Mouse (Mus musculus) liver, embryonic 14.5 days (tissue): Measurements from ENCODE around the gene Itga1. TPM values are rescaled to one million over a fixed set of nuclear protein-coding genes. Genes with fewer than 3 reads are reported as not detected.

ENCODE experiments used
- ATAC-seq: fragments of 200-750 bp; cut with Nextera tagmentation; 2 replicates; pipeline ENCODE4 v1.8.0; 2017; ENCODE audit warnings: moderate number of reproducible peaks, mild to moderate bottlenecking, moderate library complexity; ENCODE audit not compliant: insufficient read depth
- DNase-seq, 3 experiments: peaks; one replicate each; pipeline ENCODE4 v3.0.0-alpha.2; 2012 to 2013; ENCODE audit warnings: low read depth in 3 of 3, low spot score in 3 of 3
- H3K27ac ChIP-seq: fragments of 300-500 bp; sonication (generic); 2 replicates; pipeline ENCODE4 v1.5.1; 2014; ENCODE audit warnings: moderate library complexity, mild to moderate bottlenecking, control low read depth, inconsistent platforms
- H3K27me3 ChIP-seq: fragments of 300-500 bp; sonication (generic); 2 replicates; pipeline ENCODE4 v1.6.1; 2014; ENCODE audit warnings: mild to moderate bottlenecking, low read length, moderate library complexity; ENCODE audit not compliant: control insufficient read depth, insufficient read depth
- H3K36me3 ChIP-seq: fragments of 300-500 bp; sonication (generic); replicated peaks from 2 replicates; pipeline ENCODE4 v1.6.1; 2014; ENCODE audit warnings: low read depth; ENCODE audit not compliant: control insufficient read depth, insufficient read depth
- H3K4me1 ChIP-seq, 2 experiments: fragments of 200-500 bp in 1 of 2; fragments of 300-500 bp in 1 of 2; sonication (generic) in 1 of 2; replicated peaks; 2 replicates each; pipeline ENCODE4 v1.6.1; 2012 to 2014; ENCODE audit warnings: antibody characterized with exemption in 1 of 2, inconsistent platforms in 1 of 2, low read length in 1 of 2; ENCODE audit not compliant: control insufficient read depth in 2 of 2, insufficient read depth in 2 of 2
- H3K4me2 ChIP-seq: fragments of 300-500 bp; sonication (generic); 2 replicates; pipeline ENCODE4 v1.6.1; 2014; ENCODE audit warnings: low read depth, mild to moderate bottlenecking, control low read depth, moderate library complexity
- H3K4me3 ChIP-seq, 2 experiments: fragments of 200-500 bp in 1 of 2; fragments of 300-500 bp in 1 of 2; sonication (generic) in 1 of 2; 2 replicates each; pipeline ENCODE4 v1.5.1; 2012 to 2014; ENCODE audit warnings: low read depth in 2 of 2, low read length in 2 of 2, mild to moderate bottlenecking in 2 of 2, control low read depth in 1 of 2, inconsistent platforms in 1 of 2, moderate library complexity in 1 of 2; ENCODE audit not compliant: insufficient read depth in 1 of 2
- H3K9ac ChIP-seq: fragments of 300-500 bp; sonication (generic); replicated peaks from 2 replicates; pipeline ENCODE4 v1.6.1; 2014; ENCODE audit warnings: mild to moderate bottlenecking, control low read depth, moderate library complexity
- H3K9me3 ChIP-seq: fragments of 300-500 bp; sonication (generic); 2 replicates; pipeline ENCODE4 v1.6.1; 2016; ENCODE audit warnings: low read length, mixed read lengths; ENCODE audit not compliant: control insufficient read depth
- CTCF ChIP-seq: IDR thresholded peaks from 2 replicates; pipeline ENCODE4 v1.5.1; 2016; ENCODE audit warnings: antibody characterized with exemption, low read depth, control low read depth
- EP300 ChIP-seq: IDR thresholded peaks from 2 replicates; pipeline ENCODE4 v1.6.1; 2016; ENCODE audit warnings: antibody characterized with exemption, low read depth
- WGBS: fragments of 180-500 bp; shearing (Covaris S2); extraction: QIAGEN DNeasy Blood & Tissue Kit; methylation state at CpG from one replicate; pipeline ENCODE4 v1.1.7; 2014; ENCODE audit not compliant: insufficient replicate concordance; 5-methylcytosine and 5-hydroxymethylcytosine counted together
- polyA plus RNA-seq, 2 experiments: library from polyadenylated mRNA; depleted of rRNA in 1 of 2; stranded (reverse) in 1 of 2; unstranded in 1 of 2; fragments of >200 nt; fragmentation: Nextera tagmentation in 1 of 2; extraction: Ambion mirVana in 1 of 2; gene quantifications; 2 replicates each; pipeline versions ENCODE4 v1.2.1 to v1.2.3; 2012 to 2014

Gene Itga1
- polyA plus RNA-seq, 2 experiments: 0.94 to 2.8 TPM

DNA sequence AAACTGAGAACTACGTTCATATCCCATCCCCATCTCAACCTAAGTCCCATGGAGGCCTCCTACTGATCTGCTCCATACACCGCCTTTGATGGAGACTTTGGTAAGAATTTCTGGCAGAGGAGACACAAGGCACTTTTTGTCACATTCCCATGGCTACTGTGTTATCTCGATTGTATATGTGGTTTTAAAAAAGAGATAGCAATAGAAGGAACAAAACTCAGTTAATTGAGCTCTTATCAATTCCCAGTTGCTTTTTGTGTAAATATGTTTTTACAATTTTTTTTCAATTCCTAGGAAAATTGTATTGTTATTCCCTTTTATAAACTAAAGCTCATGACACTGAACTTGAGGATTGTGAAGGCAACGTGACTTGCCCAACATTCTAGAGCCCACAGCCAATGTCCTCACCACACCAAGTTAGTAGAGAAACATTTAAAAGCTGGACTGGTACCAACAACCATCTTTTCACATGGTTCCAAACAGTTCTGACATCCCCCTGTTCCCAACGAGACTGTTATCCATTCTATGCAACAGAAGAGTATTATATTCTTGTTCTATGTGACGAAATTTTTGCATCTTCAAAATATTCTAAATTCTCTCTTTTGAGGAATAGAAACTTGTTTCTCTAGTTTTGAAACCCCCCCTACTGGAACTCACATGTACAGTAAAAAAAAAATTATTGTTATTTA, 22.6 kb downstream of the Itga1 start:
- Histone ChIP-seq H3K27ac (no peak overlapping the region), H3K9ac (no peak overlapping the region), H3K4me3 (no peak overlapping the region), H3K27me3 (no peaks in the 10 kb centered on the region), H3K9me3 (no peaks in the 10 kb centered on the region), H3K36me3 (no peaks in the 10 kb centered on the region), H3K4me1 (0 out of 4 replicates have a peak, but pooled peaks cover 0 to 2% of the 10 kb centered on the region in 2 experiments), H3K4me2 (no peak overlapping the region)
- ATAC-seq (no peak), DNase-seq (no peak)
- WGBS: 49% methylated on average over 6 of the region's 6 CpGs
- TF ChIP-seq CTCF: no peak

GRCm38 (mm10) chr13:115077346-115078134, 24.2 kb downstream of the Itga1 start:
- ATAC-seq: no peak
- H3K4me2 ChIP-seq: no peak overlapping the region
- no peak for DNase-seq
- H3K4me3 ChIP-seq: no peak overlapping the region
- 28% methylated on average over 9 of the region's 9 CpGs for WGBS
- no peak overlapping the region for H3K9ac ChIP-seq
- H3K27me3 ChIP-seq: no peaks in the 10 kb centered on the region
- TF ChIP-seq EP300 (no peak), CTCF (no peak)
- H3K9me3 ChIP-seq: no peaks in the 10 kb centered on the region
- H3K4me1 ChIP-seq: 0 out of 4 replicates have a peak, but pooled peaks cover 0 to 2% of the 10 kb centered on the region in 2 experiments
- no peaks in the 10 kb centered on the region for H3K36me3 ChIP-seq
- no peak overlapping the region for H3K27ac ChIP-seq

DNA sequence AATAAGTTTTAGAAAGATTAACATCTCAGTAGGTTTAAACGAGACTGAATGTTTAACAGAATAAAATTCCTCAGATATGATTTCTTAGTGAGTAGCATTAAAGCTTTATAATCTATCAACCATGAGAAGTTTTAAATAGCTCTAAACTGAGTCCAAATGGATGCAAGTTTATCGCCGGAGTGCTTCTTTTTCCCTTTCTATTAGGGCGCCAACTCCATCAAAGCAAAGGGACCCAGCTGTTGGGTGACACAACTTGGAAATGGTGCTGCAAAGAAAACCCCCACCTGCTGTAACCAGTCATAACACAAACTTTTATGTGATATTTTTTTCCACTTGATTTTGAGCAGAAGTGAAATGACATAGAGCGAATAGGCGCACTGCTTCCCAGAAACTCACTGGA, 29.4 kb downstream of the Itga1 start:
- ATAC-seq: no peak
- no peak overlapping the region for H3K27ac ChIP-seq
- H3K4me1 ChIP-seq: no peaks in the 10 kb centered on the region
- H3K36me3 ChIP-seq: no peaks in the 10 kb centered on the region
- H3K27me3 ChIP-seq: no peaks in the 10 kb centered on the region
- H3K9me3 ChIP-seq: no peaks in the 10 kb centered on the region
- 77% methylated on average over 6 of the region's 6 CpGs for WGBS
- H3K4me3 ChIP-seq: no peak overlapping the region
- no peak overlapping the region for H3K4me2 ChIP-seq
- DNase-seq: no peak
- TF ChIP-seq EP300: no peak
- TF ChIP-seq CTCF: no peak
- no peak overlapping the region for H3K9ac ChIP-seq

DNA sequence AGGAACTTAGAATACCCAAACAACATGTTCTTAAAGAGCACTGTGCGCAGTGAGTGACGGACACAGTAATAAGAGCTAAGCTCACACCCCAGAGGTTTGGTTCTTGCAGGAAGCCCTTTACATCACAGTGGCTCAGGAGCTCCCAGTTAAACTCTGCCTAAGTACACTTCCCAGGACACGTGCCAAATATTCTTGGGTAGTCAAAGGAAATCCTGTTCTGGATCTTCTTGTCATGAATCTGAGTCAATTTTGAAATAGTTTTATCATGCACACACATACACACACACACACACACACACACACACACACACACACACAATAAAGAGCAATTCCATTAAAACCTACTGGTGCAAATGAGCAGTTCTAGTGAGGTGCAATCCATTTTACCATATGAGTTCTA, 30.3 kb downstream of the Itga1 start:
- Histone ChIP-seq H3K4me3 (no peak overlapping the region), H3K4me1 (no peaks in the 10 kb centered on the region), H3K27ac (no peak overlapping the region), H3K9me3 (no peaks in the 10 kb centered on the region), H3K9ac (no peak overlapping the region), H3K27me3 (no peaks in the 10 kb centered on the region), H3K4me2 (no peak overlapping the region), H3K36me3 (no peaks in the 10 kb centered on the region)
- no peak for DNase-seq
- no peak for TF ChIP-seq EP300
- TF ChIP-seq CTCF: no peak
- no peak for ATAC-seq
- WGBS: 58% methylated on average over 3 of the region's 3 CpGs

- no peak for TF ChIP-seq EP300
- no peak for TF ChIP-seq CTCF
- Histone ChIP-seq H3K4me2 (no peak overlapping the region), H3K9ac (no peak overlapping the region), H3K4me3 (no peak overlapping the region), H3K4me1 (no peaks in the 10 kb centered on the region), H3K36me3 (no peaks in the 10 kb centered on the region), H3K27ac (no peak overlapping the region), H3K27me3 (no peaks in the 10 kb centered on the region), H3K9me3 (no peaks in the 10 kb centered on the region)
- DNase-seq (no peak), ATAC-seq (no peak)
- WGBS: 60% methylated on average over 1 of the region's 1 CpGs
Observed at GRCm38 (mm10) chr13:115067968-115068330, 33.8 kb downstream of the Itga1 start.
